Mouse (Mus musculus): ENCODE measurements around the gene 4930452B06Rik. TPM values are rescaled to one million over a fixed set of nuclear protein-coding genes. Genes with fewer than 3 reads are reported as not detected.

The 4930452B06Rik gene
- total and polyA plus RNA-seq, 2 experiments from 2014 or later: 9.2 to 10.9 TPM

DNA sequence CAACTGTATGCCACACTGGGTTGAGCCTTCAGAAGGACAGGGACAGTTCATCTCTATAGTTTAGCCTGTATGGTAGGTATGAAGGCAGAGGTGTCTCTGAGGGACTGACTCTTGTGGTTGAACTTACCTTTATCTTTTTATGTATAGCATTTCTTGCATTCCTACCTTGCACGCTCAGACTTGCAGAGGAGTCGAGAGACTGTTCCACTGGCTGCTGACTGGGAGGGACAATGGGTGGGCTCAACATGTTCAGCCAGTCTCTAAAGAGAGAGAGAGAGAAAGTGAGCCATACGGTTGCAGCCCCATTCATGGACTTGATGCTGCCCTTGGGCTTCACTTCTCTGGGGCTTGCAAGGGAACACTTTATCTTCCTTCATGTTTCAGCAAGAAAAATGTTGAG, 223.3 kb downstream of the 4930452B06Rik start:
- Histone ChIP-seq H3K4me3 (ENCODE audit: low read depth, low read length) (no peak overlapping the region), H3K36me3 (ENCODE audit: insufficient read depth) (no peaks in the 10 kb centered on the region), H3K9ac (no peak overlapping the region), H3K9me3 (ENCODE audit: low read length) (no peaks in the 10 kb centered on the region), H3K27ac (ENCODE audit: low read depth, low read length) (no peak overlapping the region), H3K4me1 (ENCODE audit: insufficient read depth) (no peaks in the 10 kb centered on the region), H3K27me3 (ENCODE audit: insufficient read depth, low read length) (no peaks in the 10 kb centered on the region), H3K4me2 (ENCODE audit: low read depth) (no peak overlapping the region)
- DNase-seq (no peak), ATAC-seq (no peak)
- WGBS: 80% methylated on average over 3 of the region's 3 CpGs
- TF ChIP-seq CTCF (IDR thresholded peaks at IDR 0.05; ENCODE audit: low read depth): no peak

DNA sequence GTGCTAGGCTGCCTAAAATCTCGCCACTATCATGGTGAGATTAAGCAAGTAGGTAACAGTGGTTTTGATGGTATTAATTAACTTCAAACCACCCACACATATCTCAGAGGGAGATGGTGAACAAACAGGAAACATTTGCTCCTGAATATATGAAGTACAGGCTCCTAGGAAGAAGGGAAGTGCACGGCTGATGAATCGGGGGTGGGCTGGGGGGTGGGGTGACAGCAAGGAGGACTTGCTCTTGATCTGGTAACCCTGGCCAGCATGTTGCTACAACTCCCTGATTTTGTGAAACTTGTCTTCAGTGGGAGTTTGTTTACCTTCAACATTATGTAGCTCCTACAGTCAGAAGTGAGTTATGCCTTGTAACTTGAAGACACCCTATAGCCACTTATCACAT, 224.4 kb downstream of the 4930452B06Rik start:
- ATAC-seq (no peak), DNase-seq (no peak)
- Histone ChIP-seq H3K27ac (ENCODE audit: low read depth, low read length) (no peak overlapping the region), H3K4me3 (ENCODE audit: low read depth, low read length) (no peak overlapping the region), H3K4me2 (ENCODE audit: low read depth) (no peak overlapping the region), H3K27me3 (ENCODE audit: insufficient read depth, low read length) (no peaks in the 10 kb centered on the region), H3K36me3 (ENCODE audit: insufficient read depth) (no peaks in the 10 kb centered on the region), H3K9me3 (ENCODE audit: low read length) (no peaks in the 10 kb centered on the region), H3K4me1 (ENCODE audit: insufficient read depth) (no peaks in the 10 kb centered on the region), H3K9ac (no peak overlapping the region)
- WGBS: 86% methylated on average over 3 of the region's 3 CpGs
- TF ChIP-seq CTCF (IDR thresholded peaks at IDR 0.05; ENCODE audit: low read depth): no peak

DNA sequence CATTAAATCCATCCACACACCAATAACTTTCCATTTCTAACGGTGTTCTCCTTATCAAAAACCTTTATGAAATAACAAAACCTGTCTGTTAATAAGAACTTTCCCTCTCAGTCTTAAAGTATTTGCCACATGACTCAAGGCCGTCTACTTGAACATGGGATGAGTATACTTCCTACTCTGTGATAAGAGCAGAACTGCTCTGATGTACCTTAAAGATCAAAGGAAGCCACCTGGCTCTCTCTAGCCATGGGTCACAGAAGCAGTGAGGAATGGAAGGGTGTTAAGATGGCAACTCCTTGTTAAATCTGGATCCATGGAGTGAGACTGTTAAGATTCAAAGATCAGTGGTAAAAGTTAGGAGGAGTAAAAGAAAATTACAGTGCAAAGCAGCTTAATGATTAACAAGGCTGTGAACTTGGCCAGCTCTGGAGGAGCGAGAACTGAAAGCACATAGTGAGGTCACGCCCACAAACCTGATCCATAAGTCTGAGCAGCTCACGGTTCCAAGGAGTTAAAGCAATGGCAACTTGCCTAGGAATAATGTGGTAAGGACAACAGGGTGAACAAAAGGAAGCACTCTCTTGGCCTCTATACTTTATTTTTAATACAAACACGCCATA, 235.3 kb downstream of the 4930452B06Rik start:
- DNase-seq (no peak), ATAC-seq (no peak)
- Histone ChIP-seq H3K9me3 (ENCODE audit: low read length) (no peaks in the 10 kb centered on the region), H3K4me1 (ENCODE audit: insufficient read depth) (no peaks in the 10 kb centered on the region), H3K27ac (ENCODE audit: low read depth, low read length) (no peak overlapping the region), H3K9ac (no peak overlapping the region), H3K36me3 (ENCODE audit: insufficient read depth) (no peaks in the 10 kb centered on the region), H3K27me3 (ENCODE audit: insufficient read depth, low read length) (no peaks in the 10 kb centered on the region), H3K4me2 (ENCODE audit: low read depth) (no peak overlapping the region), H3K4me3 (ENCODE audit: low read depth, low read length) (no peak overlapping the region)
- TF ChIP-seq CTCF (IDR thresholded peaks at IDR 0.05; ENCODE audit: low read depth): no peak
- 75% methylated on average over 6 of the region's 6 CpGs for WGBS

DNA sequence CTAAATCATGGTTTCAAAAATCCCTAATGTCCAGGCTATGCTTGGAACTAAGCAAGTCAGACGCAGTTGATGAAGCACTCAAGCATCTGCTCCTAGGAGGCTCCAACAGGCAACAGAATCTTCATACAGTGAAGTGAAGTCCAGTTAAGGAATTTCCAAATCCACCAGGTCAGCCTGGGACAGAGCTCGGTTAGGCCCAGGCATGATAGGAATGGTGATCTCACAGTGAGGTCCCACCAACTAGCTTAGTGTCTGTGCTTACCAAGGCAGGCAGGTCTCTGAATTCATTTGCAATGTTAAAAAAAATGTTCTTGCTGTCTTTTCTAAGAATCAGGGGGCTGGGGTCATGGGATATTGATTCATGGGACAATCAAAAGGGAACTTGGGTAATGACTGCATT, 236.3 kb downstream of the 4930452B06Rik start:
- Histone ChIP-seq H3K36me3 (ENCODE audit: insufficient read depth) (no peaks in the 10 kb centered on the region), H3K9ac (no peak overlapping the region), H3K27me3 (ENCODE audit: insufficient read depth, low read length) (no peaks in the 10 kb centered on the region), H3K4me3 (ENCODE audit: low read depth, low read length) (no peak overlapping the region), H3K9me3 (ENCODE audit: low read length) (no peaks in the 10 kb centered on the region), H3K27ac (ENCODE audit: low read depth, low read length) (no peak overlapping the region), H3K4me2 (ENCODE audit: low read depth) (no peak overlapping the region), H3K4me1 (ENCODE audit: insufficient read depth) (no peaks in the 10 kb centered on the region)
- TF ChIP-seq CTCF (IDR thresholded peaks at IDR 0.05; ENCODE audit: low read depth): no peak
- DNase-seq: no peak
- ATAC-seq: no peak
- WGBS: 86% methylated on average over 2 of the region's 2 CpGs

DNA sequence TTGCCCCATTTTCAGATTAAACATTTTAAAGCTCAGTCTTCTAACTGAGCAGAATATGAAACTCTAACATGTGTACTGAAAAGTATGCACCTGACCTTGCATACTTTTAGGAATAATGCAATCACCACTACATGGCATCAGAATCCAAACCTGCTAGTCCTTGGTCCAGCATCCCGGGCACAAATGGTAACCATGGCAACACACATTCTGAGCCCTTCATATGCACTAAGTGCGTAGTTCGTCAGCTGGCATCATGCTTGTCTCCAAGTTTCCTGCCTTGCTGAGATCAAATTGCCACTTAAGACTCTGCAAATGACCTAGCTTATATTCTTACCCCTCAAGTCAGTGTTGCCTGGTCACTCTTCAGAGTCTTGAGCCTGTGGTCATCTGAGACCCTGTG, 243.2 kb downstream of the 4930452B06Rik start:
- ATAC-seq (peak; percentile 69), DNase-seq (peak; percentile 37)
- no peaks in the 10 kb centered on the region for H3K4me1 ChIP-seq (ENCODE audit: insufficient read depth)
- H3K27ac ChIP-seq (ENCODE audit: low read depth, low read length): no peak overlapping the region
- no peaks in the 10 kb centered on the region for H3K9me3 ChIP-seq (ENCODE audit: low read length)
- no peak overlapping the region for H3K4me3 ChIP-seq (ENCODE audit: low read depth, low read length)
- no peaks in the 10 kb centered on the region for H3K36me3 ChIP-seq (ENCODE audit: insufficient read depth)
- WGBS: 42% methylated on average over 3 of the region's 3 CpGs
- TF ChIP-seq CTCF (IDR thresholded peaks at IDR 0.05; ENCODE audit: low read depth): no peak
- H3K27me3 ChIP-seq (ENCODE audit: insufficient read depth, low read length): no peaks in the 10 kb centered on the region
- no peak overlapping the region for H3K9ac ChIP-seq
- no peak overlapping the region for H3K4me2 ChIP-seq (ENCODE audit: low read depth)

DNA sequence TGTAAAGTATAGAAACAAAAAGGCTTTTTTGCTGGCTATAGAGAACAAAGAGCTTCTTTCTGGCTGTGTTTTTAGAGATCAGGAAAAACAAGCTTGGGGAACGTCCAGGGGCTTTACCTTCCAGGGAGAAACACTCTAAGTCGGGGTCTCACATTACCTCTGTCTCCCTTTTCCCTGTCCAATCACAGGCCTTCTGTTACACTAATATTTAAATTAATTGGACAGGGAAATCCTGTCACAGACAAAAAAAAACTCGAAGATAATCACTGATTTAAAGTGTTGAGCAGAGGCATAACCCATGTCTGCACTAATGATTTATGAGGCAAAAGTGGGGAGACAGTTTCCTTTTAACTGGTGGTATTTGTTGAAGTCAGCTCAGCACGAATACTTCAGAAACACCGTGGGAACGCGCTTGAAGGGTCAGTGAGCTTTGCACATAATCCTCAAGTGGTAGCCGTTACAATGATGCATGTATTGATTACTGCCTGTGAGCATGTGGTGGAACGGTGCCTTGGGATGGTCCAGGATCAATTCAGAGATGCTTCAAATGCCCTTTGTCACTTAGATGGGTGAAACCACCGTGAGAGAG, 244.7 kb downstream of the 4930452B06Rik start:
- Histone ChIP-seq H3K4me1 (ENCODE audit: insufficient read depth) (no peaks in the 10 kb centered on the region), H3K4me3 (ENCODE audit: low read depth, low read length) (no peak overlapping the region), H3K27me3 (ENCODE audit: insufficient read depth, low read length) (no peaks in the 10 kb centered on the region), H3K36me3 (ENCODE audit: insufficient read depth) (no peaks in the 10 kb centered on the region), H3K9me3 (ENCODE audit: low read length) (no peaks in the 10 kb centered on the region), H3K4me2 (ENCODE audit: low read depth) (no peak overlapping the region), H3K27ac (ENCODE audit: low read depth, low read length) (no peak overlapping the region), H3K9ac (no peak overlapping the region)
- no peak for DNase-seq
- 23% methylated on average over 10 of the region's 10 CpGs for WGBS
- no peak for TF ChIP-seq CTCF (IDR thresholded peaks at IDR 0.05; ENCODE audit: low read depth)
- ATAC-seq: no peak

DNA sequence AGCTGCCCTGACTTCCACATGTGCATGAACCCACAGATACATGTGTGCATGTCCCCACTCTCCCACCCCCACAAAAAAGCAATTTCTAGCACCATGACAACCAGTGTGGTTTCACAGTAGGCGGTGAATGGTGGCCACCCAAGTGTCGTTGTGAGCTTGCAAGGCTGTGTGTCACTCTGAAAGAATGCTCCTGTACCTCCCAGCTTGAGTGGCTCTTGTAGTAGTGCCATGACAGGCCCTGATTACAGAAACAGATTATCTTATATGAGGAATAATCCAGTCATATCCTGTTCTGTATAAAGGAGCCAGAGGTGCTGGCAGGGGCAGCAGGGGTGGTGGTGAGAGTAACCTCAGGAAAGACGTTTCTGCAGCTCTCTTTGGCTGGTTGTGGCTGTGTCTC, 247.4 kb downstream of the 4930452B06Rik start:
- 0 out of 2 replicates have a peak, but pooled peaks have one; percentile 7 for ATAC-seq
- H3K4me3 ChIP-seq (ENCODE audit: low read depth, low read length): no peak overlapping the region
- H3K4me1 ChIP-seq (ENCODE audit: insufficient read depth): no peaks in the 10 kb centered on the region
- H3K27me3 ChIP-seq (ENCODE audit: insufficient read depth, low read length): no peaks in the 10 kb centered on the region
- H3K36me3 ChIP-seq (ENCODE audit: insufficient read depth): no peaks in the 10 kb centered on the region
- no peak for DNase-seq
- no peak overlapping the region for H3K27ac ChIP-seq (ENCODE audit: low read depth, low read length)
- no peak overlapping the region for H3K4me2 ChIP-seq (ENCODE audit: low read depth)
- no peak for TF ChIP-seq CTCF (IDR thresholded peaks at IDR 0.05; ENCODE audit: low read depth)
- no peaks in the 10 kb centered on the region for H3K9me3 ChIP-seq (ENCODE audit: low read length)
- no peak overlapping the region for H3K9ac ChIP-seq
- 56% methylated on average over 3 of the region's 3 CpGs for WGBS

All from forebrain, postnatal 0 days (tissue).